Mouse (Mus musculus): ENCODE measurements around the gene Tmx4.

DNA sequence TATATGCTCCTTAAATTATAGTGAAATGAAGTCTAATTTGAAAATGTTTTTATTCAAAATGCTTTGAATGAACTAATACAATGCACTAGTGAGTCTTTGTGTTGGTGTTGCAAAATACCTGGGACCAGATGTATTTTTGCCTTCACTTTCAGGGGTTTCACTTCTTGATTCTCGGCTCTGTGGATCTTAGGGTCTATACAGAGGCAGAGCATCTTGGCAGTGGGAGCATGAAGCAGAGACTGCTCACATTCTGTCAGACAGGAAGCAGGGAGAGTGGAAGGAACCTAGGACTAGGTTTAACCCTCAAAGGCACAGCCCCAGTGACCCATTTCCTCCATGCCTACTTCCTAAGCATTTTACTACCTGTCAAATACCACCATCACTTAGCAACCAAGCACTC, 31.5 kb upstream of the Tmx4 start:
- TF ChIP-seq EP300 (IDR thresholded peaks at IDR 0.05; ENCODE audit: insufficient read depth, low read depth, low read length) (no peak), CTCF (IDR thresholded peaks at IDR 0.05) (no peak), POLR2A (IDR thresholded peaks at IDR 0.05; ENCODE audit: insufficient read depth, low read depth, low read length) (no peak)

Data from heart, adult 2 months (tissue).